16 mouse cellular contexts compared by ENCODE assay signal in genomic region chr8:128057845-128058244, GRCm38 (mm10).
"Had no signal": no experiment of that assay in that cellular context is flagged by ENCODE, and none has a peak within 500 bp of the region (broad histone marks: within the 10 kb centered on the region; RNA-seq: fewer than 3 reads in every experiment).

No protein-coding gene starts in this region.

- H3K36me3 ChIP-seq: limb, embryonic 12.5 days; liver, embryonic 13.5 days; lung, embryonic 15.5 days; midbrain, embryonic 12.5 days; neural tube, embryonic 12.5 days had no signal

- H3K4me3 ChIP-seq: layer of hippocampus, adult 2 months; limb, embryonic 12.5 days; liver, embryonic 13.5 days; lung, embryonic 15.5 days; midbrain, embryonic 12.5 days; myocyte; neural tube, embryonic 12.5 days had no signal

- H3K27ac ChIP-seq: layer of hippocampus, adult 2 months; limb, embryonic 12.5 days; liver, embryonic 13.5 days; lung, embryonic 15.5 days; midbrain, embryonic 12.5 days; neural tube, embryonic 12.5 days; stomach, postnatal 0 days had no signal

- ATAC-seq: liver, postnatal 0 days; midbrain, embryonic 16.5 days had no signal

- H3K4me1 ChIP-seq: limb, embryonic 12.5 days; liver, embryonic 13.5 days; lung, embryonic 15.5 days; midbrain, embryonic 12.5 days; neural tube, embryonic 12.5 days had no signal

- H3K27me3 ChIP-seq: limb, embryonic 12.5 days; liver, embryonic 13.5 days; lung, embryonic 15.5 days; midbrain, embryonic 12.5 days; neural tube, embryonic 12.5 days had no signal

- H3K9me3 ChIP-seq: limb, embryonic 12.5 days; liver, embryonic 13.5 days; lung, embryonic 15.5 days; midbrain, embryonic 12.5 days; neural tube, embryonic 12.5 days had no signal

- H3K4me2 ChIP-seq: limb, embryonic 12.5 days; liver, embryonic 13.5 days; lung, embryonic 15.5 days; midbrain, embryonic 12.5 days; neural tube, embryonic 12.5 days had no signal

- DNase-seq: kidney, postnatal 10 days; kidney, postnatal 4 days; liver; liver, embryonic 13.5 days; liver, postnatal 0 days; lung, postnatal 14 days; right cerebral cortex, postnatal 14 days; thymus, postnatal 14 days had no signal

- H3K9ac ChIP-seq: limb, embryonic 12.5 days; liver, embryonic 13.5 days; liver, postnatal 0 days; lung, embryonic 15.5 days; midbrain, embryonic 12.5 days; neural tube, embryonic 12.5 days had no signal
